8 mouse cellular contexts compared by ENCODE assay signal in genomic region chr6:34475974-34476794, GRCm38 (mm10). TPM values are rescaled to one million over a fixed set of nuclear protein-coding genes. Genes with fewer than 3 reads are reported as not detected.
A peak's percentile ranks its signal among the peaks of the same experiment; 100 is the strongest.
DNase-seq lines count a peak whose midpoint lies in the region; ATAC-seq and TF ChIP-seq lines count a peak whose summit lies in the region.

Gene Bpgm (plus strand): TSS chr6:34476207.

- ATAC-seq in forebrain, embryonic 15.5 days (replicated peaks) = peak; percentile 98
- ATAC-seq in neutrophil, adult 5-6 weeks (ENCODE audit: extremely low read depth, insufficient number of reproducible peaks, low FRiP score, poor library complexity, severe bottlenecking) = peak; percentile 99

- no peaks in the 10 kb centered on the region for H3K9me3 ChIP-seq in ES-E14 (ENCODE audit: control insufficient read depth, insufficient read depth, low read depth, low read length)
- no peaks in the 10 kb centered on the region for H3K9me3 ChIP-seq in forebrain, embryonic 15.5 days

- H3K27ac ChIP-seq in ES-E14 (ENCODE audit: insufficient read depth, low read depth, low read length, poor library complexity, severe bottlenecking) = no peak within 1 kb of the TSS
- peak within 1 kb of the TSS; percentile 73 for H3K27ac ChIP-seq in forebrain, embryonic 15.5 days (replicated peaks)

- no peak for TF ChIP-seq CTCF in lung, adult 2 months (IDR thresholded peaks at IDR 0.05; ENCODE audit: insufficient read depth, low read length)

- peak within 1 kb of the TSS; percentile 80 for H3K9ac ChIP-seq in ES-E14 (ENCODE audit: insufficient read depth, low read depth, low read length, poor library complexity, severe bottlenecking)
- peak within 1 kb of the TSS; percentile 69 for H3K9ac ChIP-seq in forebrain, embryonic 15.5 days (replicated peaks)

- peaks cover 0 to 3% of the 10 kb centered on the region in 2 experiments; a peak in 2 of 4 replicates for H3K4me1 ChIP-seq in ES-E14 (ENCODE audit: control insufficient read depth in 2 of 2, insufficient read depth in 2 of 2, low read length in 2 of 2, poor library complexity in 1 of 2)
- H3K4me1 ChIP-seq in forebrain, embryonic 15.5 days = peaks cover 50% of the 10 kb centered on the region
- peaks cover 8% of the 10 kb centered on the region for H3K4me1 ChIP-seq in lung, adult 2 months (ENCODE audit: control insufficient read depth, insufficient read depth, low read length)

- peak; percentile 86; the same call in 1 of the 2 replicates for TF ChIP-seq POLR2A in lung, adult 2 months (IDR thresholded peaks at IDR 0.05; ENCODE audit: borderline replicate concordance, extremely low read depth, low read depth, low read length)

- in situ Hi-C loops in ES-E14 (cut with MboI; ENCODE audit: low sequenced_read_pairs in 2 of 2, unreplicated experiment in 2 of 2) = no loop called here

- H3K4me2 ChIP-seq in forebrain, embryonic 15.5 days (replicated peaks) = peak within 1 kb of the TSS; percentile 73

- H3K4me3 ChIP-seq in ES-E14 (ENCODE audit: insufficient read depth in 1 of 2, low read depth in 1 of 2, low read length in 2 of 2, poor library complexity in 1 of 2, severe bottlenecking in 1 of 2) = peak within 1 kb of the TSS; percentile 87 to 97
- H3K4me3 ChIP-seq in forebrain, embryonic 15.5 days = peak within 1 kb of the TSS; percentile 57
- H3K4me3 ChIP-seq in lung, adult 2 months (replicated peaks; ENCODE audit: extremely low read depth, low read depth, low read length) = peak within 1 kb of the TSS; percentile 89

- peak; percentile 98 for DNase-seq in ES-E14 (ENCODE audit: low read depth, low spot score)
- DNase-seq in cerebellum, adult 11-12 months = peak; percentile 99
- DNase-seq in heart, postnatal 25 days (ENCODE audit: low spot score) = peak; percentile 98
- DNase-seq in layer of hippocampus, adult 18-20 months (ENCODE audit: low spot score in 2 of 2) = peak; percentile 99 to 100
- DNase-seq in lung, adult 2 months = peak; percentile 100
- DNase-seq in thymus, adult 18-20 months = peak; percentile 94 to 98

- H3K27me3 ChIP-seq in forebrain, embryonic 15.5 days = no peaks in the 10 kb centered on the region

- 1% methylated on average over 35 of the region's 35 CpGs for WGBS in forebrain, embryonic 15.5 days
- WGBS in lung, adult 2 months = under 1% methylated on average over 35 of the region's 35 CpGs

- intact Hi-C loops in heart, postnatal 25 days (cut with DNase I) = loop anchor here (5.0 kb wide), 1 partner anchor 436 kb away; the partner anchor contains the start of gene Wdr91

- no peaks in the 10 kb centered on the region for H3K36me3 ChIP-seq in ES-E14 (ENCODE audit: control insufficient read depth, insufficient read depth, low read length, poor library complexity, severe bottlenecking)
- H3K36me3 ChIP-seq in forebrain, embryonic 15.5 days = no peaks in the 10 kb centered on the region

TF ChIP-seq in ES-E14, 5 proteins besides CTCF, POLR2A, EP300 and RAD21:
- TF ChIP-seq ZNF384 (IDR thresholded peaks at IDR 0.05; ENCODE audit: low read depth, low read length) = no peak
- peak; percentile 94 for TF ChIP-seq CHD2 (IDR thresholded peaks at IDR 0.05; ENCODE audit: low read depth, low read length)
- no peak for TF ChIP-seq HCFC1 (IDR thresholded peaks at IDR 0.05; ENCODE audit: borderline replicate concordance, insufficient read depth, low read length)

RNA-seq across cellular contexts. Expression of gene Bpgm, which starts in this region (rescaled TPM):
- total RNA-seq in ES-E14 (2012; rRNA removed) = 15.3 and 17.6 TPM in 2 replicates
- 64.8 and 73.0 TPM in 2 replicates for polyA plus RNA-seq in forebrain, embryonic 15.5 days (2015; fragmentation: Nextera tagmentation; extraction: Ambion mirVana)
- 100 to 1,000 TPM in 1 of 2 experiments, 10 to 100 TPM in 1; 63.5 to 103 TPM for total RNA-seq in heart, postnatal 25 days (2021)
- total RNA-seq in layer of hippocampus, adult 18-20 months (2021) = 10 to 100 TPM; 65.1 to 66.7 TPM
- polyA plus RNA-seq in lung, adult 2 months (2012; rRNA removed) = 17.6 and 23.2 TPM in 2 replicates
- total RNA-seq in neutrophil, adult 5-6 weeks (2017) = 165 and 169 TPM in 2 replicates
